Mouse (Mus musculus): ENCODE measurements around the gene Gm11096.

The Gm11096 gene

DNA sequence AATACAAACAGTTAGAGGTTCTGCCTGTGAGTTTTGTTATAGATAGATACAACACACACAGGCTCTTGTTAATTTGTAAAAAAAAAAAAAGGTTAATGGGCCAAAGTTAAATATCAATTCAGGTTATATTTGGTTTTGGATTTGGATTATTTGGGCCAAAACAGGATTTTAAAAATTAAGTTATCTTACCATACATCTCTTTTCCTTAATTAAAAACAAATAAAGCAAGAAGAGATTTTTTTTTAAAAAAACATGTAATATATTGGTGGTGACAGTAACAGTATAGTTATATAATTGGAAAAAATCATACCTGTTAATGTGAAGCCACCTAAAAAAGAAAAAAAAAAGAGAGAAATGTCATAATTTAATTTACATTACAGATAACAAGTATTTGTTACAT is at the start of gene Gm11096:
TSS of gene Gm11096 (plus strand) at position 301 of the 400 bp plus-strand sequence.
- DNase-seq (ENCODE audit: low read depth, low spot score) = no peak

DNA sequence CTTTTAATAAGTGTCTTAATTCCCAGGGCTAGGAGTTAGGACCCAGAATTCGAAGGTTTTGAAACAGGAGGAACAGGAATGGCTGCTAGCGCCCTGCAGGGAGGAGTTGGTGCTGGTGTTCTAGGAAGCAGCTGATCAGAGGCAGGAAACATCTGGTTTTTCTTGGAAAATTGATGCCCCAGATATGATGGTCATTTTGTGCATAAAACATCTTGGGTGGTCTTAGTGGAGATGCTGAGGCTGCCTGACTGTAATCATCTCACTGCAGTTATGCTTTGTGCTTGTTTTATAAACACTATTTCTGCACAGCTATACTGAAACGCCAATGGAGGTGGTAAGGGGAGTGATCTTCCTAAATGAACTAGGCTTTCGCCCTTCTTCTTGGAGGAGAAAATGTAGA is 48.5 kb upstream of the Gm11096 start:
- peak; percentile 35 for DNase-seq (ENCODE audit: low read depth, low spot score)

DNA sequence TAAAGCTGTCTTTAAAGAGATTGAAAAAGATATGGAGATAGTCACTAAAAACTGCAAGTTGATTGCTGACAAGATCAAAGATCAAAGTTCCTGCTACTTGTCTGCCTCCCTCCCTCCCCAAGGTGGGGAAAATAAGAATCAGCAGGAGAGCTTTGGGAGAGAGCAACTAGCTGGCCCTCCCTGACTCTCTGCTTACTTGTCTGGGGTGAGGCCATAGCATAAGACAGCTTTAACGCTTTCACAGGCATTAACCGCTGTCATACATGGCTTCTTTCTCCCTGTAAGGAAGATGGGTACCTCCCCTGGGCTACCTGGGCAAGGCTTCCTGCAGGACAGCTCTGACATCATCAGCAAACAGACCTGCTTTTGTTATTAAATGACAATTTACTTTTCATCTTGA is 47.4 kb upstream of the Gm11096 start:
- no peak for DNase-seq (ENCODE audit: low read depth, low spot score)

DNA sequence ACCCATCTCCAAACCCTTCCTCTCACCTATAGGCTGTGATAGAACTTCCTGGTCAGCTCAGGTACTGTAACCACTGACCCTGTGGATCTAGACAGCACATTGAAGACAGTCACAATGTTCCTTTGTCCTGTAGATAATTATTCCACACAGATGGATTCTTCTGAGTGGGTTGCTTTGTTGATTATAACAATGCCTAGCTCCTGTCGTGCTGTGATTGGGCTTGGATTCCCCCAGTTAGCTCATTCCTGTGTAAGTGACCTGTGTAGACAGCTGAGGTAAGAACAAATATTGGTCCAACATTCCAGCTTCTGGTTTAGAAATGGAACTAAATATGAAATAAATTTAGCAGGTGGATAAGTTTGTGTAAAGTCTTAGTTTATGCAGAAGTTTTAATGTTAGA is 44.1 kb upstream of the Gm11096 start:
- DNase-seq (ENCODE audit: low read depth, low spot score) = no peak

DNA sequence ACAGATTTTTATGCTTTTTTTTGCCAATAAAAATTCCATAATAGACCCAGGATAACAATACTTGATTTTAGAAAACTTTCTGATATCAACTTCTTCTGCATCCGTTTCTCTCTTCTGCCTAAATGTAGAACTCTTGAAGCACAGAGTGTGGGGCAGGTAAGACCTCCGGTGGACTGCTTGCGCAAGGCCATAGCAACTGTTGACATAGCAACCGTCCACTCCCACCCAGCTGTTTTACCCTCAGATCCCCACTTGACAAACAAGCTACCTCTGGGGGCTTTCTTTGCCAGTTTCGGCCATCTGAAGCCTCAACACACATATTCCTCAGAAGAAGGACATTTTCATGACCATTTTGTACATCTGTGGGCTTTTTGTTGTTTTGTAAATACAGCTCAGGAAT is 41.2 kb upstream of the Gm11096 start:
- no peak for DNase-seq (ENCODE audit: low read depth, low spot score)

DNA sequence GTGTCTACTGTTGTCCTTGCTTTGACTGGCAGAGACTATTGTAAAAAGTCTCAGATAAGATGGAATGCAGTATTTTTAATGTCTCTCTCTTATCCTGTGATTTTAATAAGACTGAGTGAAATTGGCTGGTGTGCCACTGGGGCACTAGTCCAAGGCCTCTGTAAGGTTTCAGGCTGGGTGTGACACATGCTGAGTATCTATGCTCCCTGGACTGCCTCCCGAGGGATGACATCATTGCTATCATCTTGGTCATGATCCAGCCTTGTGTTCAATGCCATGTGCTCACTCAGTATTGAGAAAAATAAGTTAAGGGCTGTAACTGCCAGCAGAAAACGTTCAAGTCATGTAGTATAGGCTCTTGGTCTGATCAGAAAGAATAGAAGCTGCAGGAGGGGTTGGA is 38.9 kb upstream of the Gm11096 start:
- DNase-seq (ENCODE audit: low read depth, low spot score) = no peak

DNA sequence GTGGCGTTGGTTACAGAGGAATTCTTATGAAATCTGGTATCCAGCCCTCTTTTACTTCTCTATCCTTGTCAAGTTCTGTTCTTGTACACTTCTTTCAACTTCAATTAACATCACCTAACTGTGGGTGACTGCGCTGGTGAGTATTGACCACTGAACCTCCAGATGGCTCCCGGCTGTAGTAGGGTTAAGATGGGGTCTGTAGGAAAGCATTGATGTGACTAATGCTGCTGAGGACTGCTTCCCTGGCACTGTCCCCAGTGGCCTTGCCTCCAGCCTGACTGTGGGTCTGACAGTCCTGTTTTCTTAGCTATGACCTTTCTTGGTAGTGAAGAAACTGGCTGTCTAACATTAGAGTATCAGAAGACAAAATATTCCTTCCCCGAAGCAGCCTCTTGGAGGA is 38.4 kb upstream of the Gm11096 start:
- no peak for DNase-seq (ENCODE audit: low read depth, low spot score)

DNA sequence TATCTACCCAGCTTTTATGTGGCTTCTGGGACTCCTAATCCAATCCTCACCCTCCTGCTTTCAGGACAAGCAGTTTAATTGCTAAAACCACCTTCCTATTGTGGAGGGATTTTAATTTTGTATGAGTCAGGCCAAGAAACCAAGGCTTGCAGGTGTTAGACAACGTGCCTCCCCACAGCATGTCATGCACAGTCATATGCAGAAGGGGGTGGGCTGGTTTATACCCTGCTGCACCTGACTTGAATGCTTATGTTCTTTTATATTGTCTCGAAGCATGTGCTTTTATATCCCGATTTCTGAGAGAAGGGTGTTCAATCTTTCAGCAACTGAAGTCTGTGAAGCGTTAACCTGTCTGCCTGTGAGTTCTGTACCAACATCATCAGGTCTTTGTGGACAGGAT is 37.3 kb upstream of the Gm11096 start:
- no peak for DNase-seq (ENCODE audit: low read depth, low spot score)

DNA sequence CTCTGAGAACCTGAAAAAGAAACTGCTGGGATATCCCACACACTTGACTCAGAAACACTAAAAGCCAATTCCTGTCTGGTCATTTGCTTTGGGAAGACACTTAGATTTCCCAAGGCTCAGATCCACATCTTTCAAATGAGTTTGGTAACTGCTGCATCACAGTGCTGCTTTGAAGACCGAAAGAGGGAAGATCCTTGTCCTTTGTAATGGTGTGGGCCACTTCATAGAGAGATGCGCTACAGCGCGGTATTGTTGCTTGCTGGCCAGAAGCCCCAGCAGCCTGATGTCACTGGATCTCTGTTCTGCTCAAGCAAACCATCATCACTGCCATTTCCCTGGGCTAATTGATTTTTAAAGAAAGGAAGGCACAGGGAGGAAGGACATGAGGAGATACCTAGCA is 28.8 kb upstream of the Gm11096 start:
- DNase-seq (ENCODE audit: low read depth, low spot score) = no peak

DNA sequence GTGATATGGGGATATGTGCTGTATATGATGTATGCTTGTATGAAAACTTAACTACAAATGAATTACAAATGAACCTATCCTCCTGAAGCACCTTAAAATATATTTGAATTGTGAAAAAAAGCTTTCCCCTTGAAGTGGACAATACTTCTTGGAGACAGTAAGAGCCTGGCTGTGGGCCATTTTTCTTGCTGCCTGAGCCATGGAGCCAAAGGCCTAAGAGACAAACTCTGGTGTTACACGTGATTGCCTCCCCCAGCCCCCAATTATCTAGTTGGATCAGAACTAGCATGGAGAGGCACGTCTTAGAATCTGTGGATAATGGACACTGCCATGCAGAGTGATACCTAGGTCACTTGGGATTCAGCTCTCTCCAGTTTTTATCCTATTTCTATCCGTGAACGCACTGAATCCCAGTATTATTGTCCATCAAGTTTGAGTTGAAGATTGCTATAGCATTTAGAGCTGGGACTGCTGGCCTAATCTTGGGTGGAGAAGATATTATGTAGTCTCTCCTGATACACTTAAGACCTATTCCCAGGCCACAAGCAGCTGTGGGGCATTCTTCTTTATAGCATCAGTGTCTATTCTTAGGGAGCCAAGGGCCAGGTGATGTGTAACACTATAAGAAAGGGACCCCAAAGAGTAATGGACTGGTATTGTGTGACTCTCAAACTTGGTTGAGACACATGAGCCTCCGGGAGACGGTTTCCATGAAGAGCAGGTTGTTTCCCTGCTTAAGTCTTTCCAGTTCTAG is 25.0 kb upstream of the Gm11096 start:
- no peak for DNase-seq (ENCODE audit: low read depth, low spot score)

DNA sequence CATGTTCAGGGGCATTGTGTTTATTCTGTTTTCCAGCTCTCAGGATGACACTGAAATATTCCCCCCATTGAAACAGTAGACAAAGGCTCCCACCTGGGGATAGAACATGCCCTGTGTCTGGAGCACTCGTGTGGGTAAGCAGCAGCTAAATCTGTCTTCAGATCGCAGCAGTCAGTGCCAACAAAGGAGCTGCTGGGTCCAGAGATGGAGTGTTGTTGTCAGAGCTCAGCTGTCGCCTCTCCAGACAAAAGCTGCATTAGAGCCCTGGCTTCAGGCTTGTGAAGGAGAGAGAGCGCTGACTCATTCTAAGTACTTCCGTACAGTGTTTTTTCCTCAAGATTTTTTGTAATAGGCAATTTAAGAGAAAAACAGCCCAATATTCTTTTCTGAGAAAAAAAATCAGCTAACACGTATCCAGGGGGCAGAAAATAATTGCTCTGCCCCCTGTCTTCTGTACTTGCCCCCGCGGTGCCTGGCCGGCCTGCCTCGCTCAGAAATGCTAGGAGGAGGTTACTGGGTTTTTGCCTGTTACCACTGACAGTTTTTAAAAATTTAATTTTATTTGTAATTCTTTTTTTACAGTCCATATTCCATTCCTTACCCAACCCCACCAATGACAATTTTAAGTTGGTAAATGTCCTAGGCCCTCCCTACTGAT is 21.6 kb upstream of the Gm11096 start:
- peak; percentile 51 for DNase-seq (ENCODE audit: low read depth, low spot score)

DNA sequence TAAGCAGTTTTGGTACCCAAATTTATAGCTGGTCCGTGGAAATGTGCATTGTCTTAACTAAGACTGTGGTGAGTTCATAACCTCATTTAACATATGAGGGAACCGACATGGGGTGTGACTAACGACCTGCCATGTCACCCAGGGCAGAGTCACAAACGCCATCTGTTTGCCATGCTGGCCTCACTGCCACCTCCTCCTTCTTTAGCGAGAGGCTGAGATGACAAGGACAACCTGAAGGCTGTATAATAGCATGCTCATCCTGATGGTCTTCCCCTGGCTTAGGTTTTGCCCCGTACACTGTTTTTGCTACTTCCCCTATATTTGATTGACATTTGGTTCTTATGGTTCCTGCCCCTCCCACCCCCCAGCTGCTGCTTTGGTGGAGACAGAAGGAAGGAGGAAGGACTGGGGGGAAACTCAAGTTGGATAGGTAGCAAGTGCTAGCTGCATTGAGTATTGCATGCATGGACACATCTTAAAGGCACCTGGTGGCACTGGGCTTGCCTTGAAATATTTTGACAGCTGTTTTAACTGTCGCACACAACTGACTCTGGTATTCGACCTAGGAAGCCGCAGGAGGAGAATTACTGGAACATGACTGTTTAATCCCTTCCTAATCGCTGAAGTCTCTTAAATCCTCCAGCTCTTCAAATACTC is 17.2 kb upstream of the Gm11096 start:
- DNase-seq (ENCODE audit: low read depth, low spot score) = peak; percentile 45

DNA sequence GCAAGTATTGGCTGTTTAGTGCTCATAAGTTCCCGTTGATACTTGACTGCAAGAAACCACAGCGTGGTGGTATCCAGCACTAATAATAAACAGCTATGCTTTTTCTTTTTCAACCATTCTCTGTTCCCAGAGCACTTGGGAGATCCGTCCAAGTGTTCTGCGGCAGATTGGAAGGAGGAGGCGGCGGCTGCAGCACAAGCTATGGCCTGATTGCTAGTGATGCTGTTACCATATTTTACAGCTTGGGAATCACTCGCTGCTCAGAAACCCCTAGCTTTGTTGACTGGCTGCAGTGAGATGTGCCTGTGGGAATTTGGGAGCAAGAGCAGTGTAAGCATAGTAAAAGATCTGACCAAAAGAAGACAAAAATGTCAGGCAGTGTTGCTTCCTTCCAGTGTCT is 14.3 kb upstream of the Gm11096 start:
- no peak for DNase-seq (ENCODE audit: low read depth, low spot score)

DNA sequence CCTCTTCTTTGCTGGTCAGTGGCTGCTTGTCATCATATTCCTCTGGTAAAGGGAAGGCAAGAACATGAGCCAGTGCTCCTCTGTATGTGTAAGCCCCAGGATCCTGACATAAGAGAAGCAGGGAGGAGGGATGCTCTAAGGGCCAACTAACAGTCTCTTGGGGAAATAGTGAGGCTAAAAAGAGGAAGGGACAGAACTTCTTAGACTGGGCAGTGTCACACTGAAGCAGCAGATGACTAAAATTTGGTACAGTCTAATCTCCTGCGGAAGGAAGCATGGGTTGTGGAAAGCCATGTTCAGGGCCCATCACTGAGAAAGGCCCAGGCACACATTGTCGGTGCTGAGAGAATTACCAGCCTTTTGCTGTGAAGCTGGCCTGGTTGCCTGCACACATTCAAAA is 8.8 kb upstream of the Gm11096 start:
- no peak for DNase-seq (ENCODE audit: low read depth, low spot score)

DNA sequence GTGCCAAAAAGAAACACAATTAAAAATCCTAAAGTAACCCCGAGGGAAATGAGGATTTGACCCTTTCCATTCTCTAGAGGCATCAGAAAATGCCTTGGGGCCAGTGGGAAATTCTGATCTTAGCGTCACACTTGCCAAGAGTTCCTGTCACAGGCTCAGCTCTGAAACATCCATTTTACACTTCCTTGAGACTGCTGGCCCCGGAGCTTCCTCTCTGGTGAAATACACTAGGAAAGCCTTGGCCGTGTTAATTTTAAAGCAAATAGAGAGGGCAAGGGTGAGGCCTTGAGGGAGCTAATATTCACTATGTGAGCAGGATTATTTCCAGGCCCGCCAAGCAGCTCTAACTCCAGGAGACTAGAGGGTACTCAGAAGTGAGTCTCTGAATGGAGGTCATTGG is 8.4 kb upstream of the Gm11096 start:
- DNase-seq (ENCODE audit: low read depth, low spot score) = peak; percentile 20

DNA sequence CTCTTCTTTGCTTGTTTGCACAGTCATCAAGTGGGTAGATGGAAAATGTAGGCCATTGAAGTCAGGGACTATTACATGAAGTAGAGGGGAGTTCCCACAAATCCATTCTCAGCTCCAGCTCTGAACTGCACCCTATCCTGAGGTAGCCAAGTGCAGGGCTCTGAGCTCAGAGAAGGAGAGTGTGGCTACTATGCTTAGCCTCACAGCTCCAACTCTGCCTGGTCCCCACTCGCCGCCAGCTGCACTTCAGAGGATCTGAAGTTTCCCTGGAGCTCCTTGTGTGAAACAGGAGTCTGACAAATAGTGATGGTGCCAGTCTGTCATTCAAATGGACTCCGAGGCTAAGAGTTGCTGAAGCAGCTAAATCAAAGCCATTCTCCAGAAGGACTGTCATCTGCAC is 13.7 kb downstream of the Gm11096 start:
- DNase-seq (ENCODE audit: low read depth, low spot score) = no peak

DNA sequence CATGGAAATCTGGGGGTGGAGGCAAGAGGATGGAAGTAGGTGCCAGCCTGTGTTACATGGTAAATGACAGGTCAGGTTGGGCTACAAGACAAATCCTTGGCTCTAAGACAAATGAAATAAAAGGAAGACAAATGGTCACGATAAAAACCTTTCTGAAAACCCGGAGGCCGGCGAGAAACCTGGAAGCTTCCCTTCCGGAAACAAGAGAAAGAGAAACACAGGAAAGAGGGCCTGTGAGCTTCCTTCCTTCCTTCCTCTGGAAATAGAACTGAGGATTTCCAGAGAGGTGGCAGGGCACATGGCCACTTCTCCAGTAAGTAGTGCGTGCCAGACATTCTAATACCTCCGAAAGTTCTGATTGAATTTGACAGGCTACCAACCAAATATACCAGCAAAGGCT is 14.4 kb downstream of the Gm11096 start:
- DNase-seq (ENCODE audit: low read depth, low spot score) = no peak

DNA sequence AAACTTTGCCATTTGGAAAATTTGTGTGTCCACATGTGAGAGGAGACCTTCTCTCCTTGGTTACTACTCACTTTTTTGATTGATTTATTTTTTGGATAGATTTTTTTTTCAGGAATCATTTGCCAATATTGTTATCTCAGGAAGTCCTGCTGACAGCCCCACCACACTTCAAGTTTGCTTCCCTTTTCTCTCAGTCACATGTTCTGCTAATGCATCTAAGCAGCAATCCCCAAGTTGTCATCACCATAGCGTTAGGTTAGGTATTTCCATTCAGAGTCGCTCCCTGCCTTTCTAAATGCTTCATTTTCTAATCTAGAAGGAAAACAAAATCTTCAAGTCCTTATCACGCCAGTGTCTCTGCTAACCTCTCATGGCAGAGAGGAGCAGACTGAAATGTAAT is 17.8 kb downstream of the Gm11096 start:
- DNase-seq (ENCODE audit: low read depth, low spot score) = no peak

DNA sequence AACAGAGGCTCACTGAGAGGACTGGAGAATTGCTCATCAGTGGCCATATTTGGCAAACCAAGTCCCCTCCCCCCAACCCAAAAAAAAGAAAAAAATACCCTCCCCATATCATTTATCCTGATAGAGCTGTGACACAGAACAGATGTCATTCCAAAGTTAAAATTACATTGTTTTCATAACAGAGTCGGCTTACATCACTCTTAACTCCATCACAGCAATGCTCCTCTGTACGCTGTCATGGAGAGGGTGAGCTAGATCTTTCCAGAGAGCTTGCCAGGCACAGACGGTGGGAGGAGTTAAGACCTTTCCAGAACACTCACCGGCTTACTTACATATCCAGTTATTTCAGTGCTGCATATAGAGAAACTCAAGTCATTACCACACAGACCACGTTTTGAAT is 27.4 kb downstream of the Gm11096 start:
- DNase-seq (ENCODE audit: low read depth, low spot score) = no peak

DNA sequence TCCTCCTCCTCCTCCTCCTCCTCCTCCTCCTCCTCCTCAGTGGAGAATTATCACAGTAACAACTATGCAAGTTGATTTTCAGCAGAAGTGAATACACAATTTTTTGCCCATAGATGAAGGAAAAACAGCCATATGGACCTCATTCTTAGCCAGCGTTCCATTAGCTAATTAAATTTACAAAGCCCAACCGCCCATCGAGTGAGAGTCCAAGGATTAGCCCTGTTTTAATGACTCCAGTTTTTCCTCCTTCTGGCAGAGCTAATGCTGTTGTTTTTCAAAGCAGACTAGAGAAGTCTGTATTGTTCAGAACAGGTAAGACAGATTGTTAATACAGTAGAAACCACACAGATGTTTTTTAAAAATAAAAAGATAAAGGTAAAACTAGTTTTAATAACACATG is 31.8 kb downstream of the Gm11096 start:
- no peak for DNase-seq (ENCODE audit: low read depth, low spot score)

DNA sequence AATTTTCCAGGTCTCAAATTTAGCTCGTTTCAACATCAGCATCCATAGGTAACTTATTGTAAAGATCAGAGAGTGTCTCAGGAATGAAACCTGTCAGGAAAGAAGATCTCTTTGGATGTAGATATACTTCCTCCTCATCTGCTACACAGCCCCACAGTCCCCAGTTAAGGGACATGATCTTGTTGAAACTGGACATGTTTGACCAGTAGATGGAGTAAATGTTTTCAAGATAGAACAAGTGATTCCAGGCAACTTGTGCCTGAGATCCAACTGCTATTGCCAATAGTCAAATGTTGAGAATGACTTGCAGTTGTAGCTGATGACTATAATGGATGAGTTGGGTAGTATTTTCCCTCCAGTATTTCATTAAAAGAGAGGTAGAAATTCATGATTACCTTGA is 35.9 kb downstream of the Gm11096 start:
- no peak for DNase-seq (ENCODE audit: low read depth, low spot score)

DNA sequence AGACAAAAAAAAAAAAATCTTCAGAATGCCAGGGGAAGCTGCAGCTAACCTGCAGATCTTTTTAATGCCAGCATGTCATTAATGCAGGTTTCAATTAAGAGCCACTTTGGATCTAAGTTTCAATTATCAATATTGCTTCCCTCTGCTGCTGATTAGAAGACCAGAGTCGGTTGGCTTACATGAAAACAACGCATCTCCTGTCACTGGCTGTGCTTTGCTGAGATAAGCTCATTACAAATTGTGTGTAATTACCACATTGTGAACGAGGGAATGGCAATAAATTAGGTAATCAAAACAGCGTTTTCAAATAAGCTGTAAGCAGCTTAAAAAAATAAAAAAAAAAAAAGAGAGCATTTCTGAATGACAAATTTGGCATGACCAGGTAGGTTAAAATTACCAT is 38.2 kb downstream of the Gm11096 start:
- DNase-seq (ENCODE audit: low read depth, low spot score) = no peak
